Mouse (Mus musculus) bone marrow macrophage, adult 2 months (primary cell): ENCODE measurements around the gene Triobp. TPM values are rescaled to one million over a fixed set of nuclear protein-coding genes. Genes with fewer than 3 reads are reported as not detected.
A peak's percentile ranks its signal among the peaks of the same experiment; 100 is the strongest.

ENCODE experiments used
- H3K27ac ChIP-seq: 2 replicates; pipeline ENCODE4 v1.5.1; 2012; ENCODE audit warnings: low read depth, low read length; ENCODE audit not compliant: insufficient read depth
- H3K4me1 ChIP-seq: 2 replicates; pipeline ENCODE4 v1.6.1; 2012; ENCODE audit warnings: low read length; ENCODE audit not compliant: control insufficient read depth, insufficient read depth
- H3K4me3 ChIP-seq: 2 replicates; pipeline ENCODE4 v1.5.1; 2012; ENCODE audit warnings: mild to moderate bottlenecking, low read length, moderate library complexity; ENCODE audit not compliant: insufficient read depth
- CTCF ChIP-seq: IDR thresholded peaks from 2 replicates; pipeline ENCODE4 v1.5.1; 2012; ENCODE audit warnings: low read depth, mild to moderate bottlenecking, low read length, moderate library complexity
- POLR2A ChIP-seq: IDR thresholded peaks from 2 replicates; pipeline ENCODE4 v1.6.1; 2012; ENCODE audit warnings: mild to moderate bottlenecking, low read depth, low read length, borderline replicate concordance
- polyA plus RNA-seq: library from polyadenylated mRNA; stranded (reverse); fragments of >200 nt; gene quantifications from 2 replicates; pipeline ENCODE4 v1.2.4, GENCODE M21; 2012; ENCODE audit not compliant: missing spikeins, insufficient read depth, insufficient read length

Gene Triobp
- 28.7 and 33.2 TPM in 2 replicates for polyA plus RNA-seq

GRCm38 (mm10) chr15:78947657-78948056, at the start of gene Triobp:
Gene Triobp, plus strand, starts transcription at chr15:78947724.
- TF ChIP-seq POLR2A (no peak), CTCF (no peak)
- Histone ChIP-seq H3K27ac (no peak within 1 kb of the TSS), H3K4me3 (peak within 1 kb of the TSS; percentile 11; the same call in 1 of the 2 replicates), H3K4me1 (peaks cover 5% of the 10 kb centered on the region; the same call in 1 of the 2 replicates)

GRCm38 (mm10) chr15:78898507-78899001, 49.0 kb upstream of the Triobp start:
- Histone ChIP-seq H3K4me1 (peaks cover 48% of the 10 kb centered on the region), H3K27ac (no peak overlapping the region), H3K4me3 (no peak overlapping the region)
- TF ChIP-seq POLR2A = no peak
- no peak for TF ChIP-seq CTCF

- peaks cover 40% of the 10 kb centered on the region for H3K4me1 ChIP-seq
- peak within 1 kb of the TSS; percentile 89 for H3K27ac ChIP-seq
- no peak for TF ChIP-seq POLR2A
- TF ChIP-seq CTCF = no peak
- H3K4me3 ChIP-seq = peak within 1 kb of the TSS; percentile 77
These were observed 48.1 kb upstream of the Triobp start, which contains the start of gene Gm49510 for GRCm38 (mm10) chr15:78899409-78899739. Gene Gm49510, plus strand, starts transcription at chr15:78899667.

GRCm38 (mm10) chr15:78899740-78900584, 47.6 kb upstream of the Triobp start, which contains the start of gene Sh3bp1:
Gene Sh3bp1, plus strand, starts transcription at chr15:78899768.
- Histone ChIP-seq H3K4me1 (peaks cover 34% of the 10 kb centered on the region), H3K4me3 (peak within 1 kb of the TSS; percentile 77), H3K27ac (peak within 1 kb of the TSS; percentile 89)
- TF ChIP-seq CTCF (no peak), POLR2A (no peak)

GRCm38 (mm10) chr15:78900585-78901421, 46.7 kb upstream of the Triobp start:
- no peak for TF ChIP-seq CTCF
- no peak for TF ChIP-seq POLR2A
- Histone ChIP-seq H3K4me1 (peaks cover 27% of the 10 kb centered on the region), H3K27ac (peak overlapping the region; percentile 89), H3K4me3 (peak overlapping the region; percentile 77)

- Histone ChIP-seq H3K4me1 (peaks cover 21% of the 10 kb centered on the region), H3K27ac (no peak overlapping the region), H3K4me3 (peak overlapping the region; percentile 77; the same call in 1 of the 2 replicates)
- no peak for TF ChIP-seq POLR2A
- no peak for TF ChIP-seq CTCF
These were observed 46.1 kb upstream of the Triobp start for GRCm38 (mm10) chr15:78901422-78901789.

- peaks cover 15% of the 10 kb centered on the region for H3K4me1 ChIP-seq
- H3K4me3 ChIP-seq = peak overlapping the region; percentile 30; the same call in 1 of the 2 replicates
- TF ChIP-seq POLR2A = no peak
- peak; percentile 69 for TF ChIP-seq CTCF
- no peak overlapping the region for H3K27ac ChIP-seq
These were observed 44.3 kb upstream of the Triobp start for GRCm38 (mm10) chr15:78903243-78903642.

GRCm38 (mm10) chr15:78908399-78908798, 39.1 kb upstream of the Triobp start:
- Histone ChIP-seq H3K4me1 (0 out of 2 replicates have a peak, but pooled peaks cover under 1% of the 10 kb centered on the region), H3K4me3 (no peak overlapping the region), H3K27ac (no peak overlapping the region)
- TF ChIP-seq CTCF (no peak), POLR2A (no peak)

GRCm38 (mm10) chr15:78908982-78909381, 38.5 kb upstream of the Triobp start:
- Histone ChIP-seq H3K4me1 (no peaks in the 10 kb centered on the region), H3K27ac (no peak overlapping the region), H3K4me3 (no peak overlapping the region)
- TF ChIP-seq CTCF = no peak

- TF ChIP-seq CTCF = 0 out of 2 replicates have a peak, but pooled peaks have one; percentile 13
- TF ChIP-seq POLR2A = no peak
- no peak overlapping the region for H3K4me3 ChIP-seq
- peaks cover 8% of the 10 kb centered on the region for H3K4me1 ChIP-seq
- no peak overlapping the region for H3K27ac ChIP-seq
These were observed 35.5 kb upstream of the Triobp start for GRCm38 (mm10) chr15:78912040-78912439.
